Mouse (Mus musculus): ENCODE results near the gene Rph3al. TPM values are rescaled to one million over a fixed set of nuclear protein-coding genes. Genes with fewer than 3 reads are reported as not detected.
A peak's percentile ranks its signal among the peaks of the same experiment; 100 is the strongest.

Gene Rph3al
- 14.4 TPM for polyA plus RNA-seq (2021)

DNA sequence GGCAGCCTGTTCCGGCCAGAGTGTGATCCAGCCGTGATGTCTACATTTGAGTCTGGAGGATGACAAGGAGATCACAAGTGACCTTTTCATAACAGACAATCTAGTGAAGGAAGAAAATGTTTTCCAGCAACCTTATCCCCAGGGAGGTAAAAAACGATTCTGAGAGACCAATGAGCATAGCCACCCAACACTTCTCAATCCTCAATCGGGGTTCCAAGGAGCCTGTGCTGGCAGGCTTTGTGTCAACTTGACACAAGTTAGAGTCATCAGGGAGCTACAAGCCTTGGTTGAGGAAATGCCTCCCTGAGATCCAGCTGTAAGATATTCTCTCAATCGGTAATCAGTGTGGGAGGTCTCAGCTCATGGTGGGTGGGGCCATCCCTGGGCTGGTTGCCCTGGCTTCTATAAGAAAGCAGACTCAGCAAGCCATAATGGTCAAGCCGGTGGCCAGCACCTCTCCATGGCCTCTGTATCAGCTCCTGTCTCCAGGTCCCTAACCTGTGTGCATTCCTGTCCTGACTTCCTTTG is at the start of gene Rph3al:
TSS of gene Rph3al (minus strand) at position 51 of the 528 bp plus-strand sequence.
- DNase-seq (ENCODE audit: low read depth, low spot score) (no peak), ATAC-seq (no peak)
- in situ Hi-C loops (cut with MboI; ENCODE audit: low pct_unique_long_range_greater_than_20kb), result no loop called here
- ChIA-PET CTCF (interaction anchor here (0.8 to 1.5 kb wide), 2 partner anchors 26 to 188 kb away, joined by 3 to 4 read pairs; no protein-coding TSS in a partner anchor), POLR2A (interaction anchor here (0.6 kb wide), 1 partner anchor 20 kb away, joined by 4 read pairs; no protein-coding TSS in a partner anchor)
- TF ChIP-seq CTCF (IDR thresholded peaks at IDR 0.05), result no peak
- no peaks in the 10 kb centered on the region for H3K27me3 ChIP-seq

DNA sequence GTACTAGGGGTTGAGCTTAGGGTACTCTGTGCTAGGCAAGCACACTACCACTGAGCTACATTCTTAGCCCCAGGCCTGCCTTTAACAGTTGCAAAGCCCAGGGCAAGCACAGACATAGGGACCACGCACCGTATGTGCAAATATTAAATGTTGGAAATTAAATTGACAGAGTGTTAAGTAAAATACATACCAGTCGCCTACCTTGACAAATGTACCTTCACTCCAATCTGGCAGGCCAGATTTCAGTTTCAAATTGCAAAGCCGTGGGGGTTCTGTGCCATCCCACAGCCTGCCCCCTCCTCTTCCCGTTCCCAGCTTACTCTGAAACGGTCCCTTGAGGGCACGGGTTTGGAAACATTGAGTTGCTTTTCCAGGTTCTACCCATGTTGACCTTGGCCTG is 47.7 kb upstream of the Rph3al start:
- ATAC-seq (no peak), DNase-seq (ENCODE audit: low read depth, low spot score) (no peak)
- ChIA-PET CTCF (no interaction called here), POLR2A (no interaction called here)
- in situ Hi-C loops (cut with MboI; ENCODE audit: low pct_unique_long_range_greater_than_20kb), result no loop called here
- TF ChIP-seq CTCF (IDR thresholded peaks at IDR 0.05), result no peak
- H3K27me3 ChIP-seq, result no peaks in the 10 kb centered on the region

DNA sequence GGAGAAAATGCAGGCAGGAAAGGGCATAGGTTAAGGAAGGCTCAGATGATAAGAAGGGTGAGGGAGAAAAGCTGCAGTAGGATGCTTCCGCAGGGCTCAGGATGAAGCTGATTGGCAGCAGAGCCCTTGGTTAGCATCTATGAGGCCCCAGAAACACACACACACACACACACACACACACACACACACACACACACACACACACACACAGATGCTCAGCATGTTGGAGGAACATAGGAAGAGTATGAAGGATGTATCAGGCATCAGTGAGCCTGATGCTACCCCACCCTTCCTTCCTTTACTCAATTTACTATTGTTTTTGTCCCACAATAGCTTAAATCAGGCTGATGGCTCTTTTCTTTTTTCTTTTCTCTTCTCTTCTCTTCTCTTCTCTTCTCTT is 46.4 kb upstream of the Rph3al start:
- ChIA-PET CTCF (no interaction called here), POLR2A (no interaction called here)
- TF ChIP-seq CTCF (IDR thresholded peaks at IDR 0.05), result no peak
- in situ Hi-C loops (cut with MboI; ENCODE audit: low pct_unique_long_range_greater_than_20kb), result no loop called here
- no peaks in the 10 kb centered on the region for H3K27me3 ChIP-seq
- DNase-seq (ENCODE audit: low read depth, low spot score) (no peak), ATAC-seq (no peak)

DNA sequence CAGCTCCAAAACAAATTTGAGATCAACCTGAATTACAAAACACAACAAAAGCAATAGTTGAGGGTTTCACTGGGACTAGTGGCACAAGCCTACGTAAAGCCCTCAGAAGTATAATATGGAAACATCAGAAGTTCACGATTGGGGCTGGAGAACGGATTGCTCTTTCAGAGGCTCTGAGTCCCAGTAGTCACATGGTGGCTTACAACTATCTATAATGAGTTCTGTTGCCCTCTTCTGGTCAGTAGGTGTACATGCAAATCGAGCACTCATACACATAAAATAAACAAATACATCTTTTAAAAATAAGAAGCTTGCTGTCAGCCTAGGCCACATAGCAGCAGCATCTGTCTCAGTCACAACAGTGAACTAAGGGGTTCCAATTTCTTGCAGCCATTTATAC is 45.0 kb upstream of the Rph3al start:
- ChIA-PET POLR2A (no interaction called here), CTCF (interaction anchor here (0.8 to 1.3 kb wide), 3 partner anchors 10 to 200 kb away, joined by 3 to 4 read pairs (median 3); no protein-coding TSS in a partner anchor)
- in situ Hi-C loops (cut with MboI; ENCODE audit: low pct_unique_long_range_greater_than_20kb), result no loop called here
- DNase-seq (ENCODE audit: low read depth, low spot score) (no peak), ATAC-seq (no peak)
- TF ChIP-seq CTCF (IDR thresholded peaks at IDR 0.05), result peak; percentile 54
- H3K27me3 ChIP-seq, result no peaks in the 10 kb centered on the region

DNA sequence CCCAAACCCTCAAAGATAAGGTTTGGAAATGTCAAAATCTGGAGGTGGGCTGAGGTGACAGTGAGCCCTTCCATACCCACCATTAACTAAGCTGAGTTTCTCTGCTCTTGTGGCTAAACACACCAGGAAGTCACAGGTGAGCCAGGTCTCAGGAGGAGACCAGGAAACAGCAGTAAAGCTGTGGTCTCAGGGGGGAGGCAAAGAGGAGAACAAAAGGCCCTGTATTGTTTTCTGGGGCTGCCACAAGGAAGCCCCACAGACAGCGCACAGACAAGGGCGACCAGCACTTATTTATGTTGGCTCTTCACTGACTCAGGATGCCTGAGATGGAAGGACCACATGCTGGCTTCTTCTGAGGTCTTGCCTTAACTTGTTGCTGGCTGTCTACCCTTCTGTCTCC is 42.2 kb upstream of the Rph3al start:
- no peak for DNase-seq (ENCODE audit: low read depth, low spot score)
- ChIA-PET CTCF (interaction anchor here (1.0 to 1.8 kb wide), 2 partner anchors 13 kb away, joined by 3 to 6 read pairs; no protein-coding TSS in a partner anchor), POLR2A (no interaction called here)
- H3K27me3 ChIP-seq, result no peaks in the 10 kb centered on the region
- in situ Hi-C loops (cut with MboI; ENCODE audit: low pct_unique_long_range_greater_than_20kb), result no loop called here
- no peak for TF ChIP-seq CTCF (IDR thresholded peaks at IDR 0.05)
- no peak for ATAC-seq

DNA sequence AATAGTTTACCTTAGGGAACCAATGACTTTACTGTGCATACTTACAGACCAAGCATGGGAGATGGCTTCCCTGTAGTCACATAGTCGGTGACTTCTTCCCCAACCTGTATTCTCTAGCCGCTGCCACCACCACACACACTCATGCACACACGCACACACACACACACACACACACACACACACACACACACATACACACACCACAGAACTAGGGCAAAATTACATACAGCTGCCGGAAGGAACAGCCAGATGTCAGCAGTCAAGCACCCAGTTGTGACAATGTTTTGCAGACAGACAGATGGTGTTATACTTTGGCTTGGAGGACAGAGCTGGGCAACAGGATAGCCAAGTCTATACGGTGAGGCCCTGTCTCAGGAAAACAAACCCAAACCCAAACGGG is 39.8 kb upstream of the Rph3al start:
- no peak for ATAC-seq
- ChIA-PET CTCF (no interaction called here), POLR2A (interaction anchor here (0.6 kb wide), 2 partner anchors 74 to 500 kb away, joined by 3 read pairs; no protein-coding TSS in a partner anchor)
- no peak for DNase-seq (ENCODE audit: low read depth, low spot score)
- no peaks in the 10 kb centered on the region for H3K27me3 ChIP-seq
- no peak for TF ChIP-seq CTCF (IDR thresholded peaks at IDR 0.05)
- in situ Hi-C loops (cut with MboI; ENCODE audit: low pct_unique_long_range_greater_than_20kb), result no loop called here

DNA sequence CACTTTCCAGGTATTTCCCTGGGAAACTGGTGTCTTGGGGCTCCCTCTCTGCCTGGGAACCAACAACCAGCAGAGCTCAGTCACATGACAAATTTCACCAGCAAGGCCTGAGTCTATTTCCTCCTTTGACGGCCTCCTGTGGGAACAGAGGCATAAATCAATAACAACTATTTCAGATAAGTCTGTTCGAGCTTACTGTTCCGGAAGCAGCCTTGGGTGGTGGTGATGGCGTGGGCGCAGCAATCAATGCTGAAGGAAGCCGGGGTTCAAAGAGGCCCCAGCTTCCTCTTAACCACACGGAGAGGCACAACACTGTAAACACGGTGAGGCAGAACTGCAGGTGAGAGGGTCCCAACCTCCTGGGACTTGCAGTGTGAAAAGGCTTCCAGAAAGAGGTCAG is 38.5 kb upstream of the Rph3al start:
- POLR2A ChIA-PET, result no interaction called here
- no peak for TF ChIP-seq CTCF (IDR thresholded peaks at IDR 0.05)
- H3K27me3 ChIP-seq, result no peaks in the 10 kb centered on the region
- in situ Hi-C loops (cut with MboI; ENCODE audit: low pct_unique_long_range_greater_than_20kb), result no loop called here
- CTCF ChIA-PET, result no interaction called here
- DNase-seq (ENCODE audit: low read depth, low spot score) (no peak), ATAC-seq (no peak)

DNA sequence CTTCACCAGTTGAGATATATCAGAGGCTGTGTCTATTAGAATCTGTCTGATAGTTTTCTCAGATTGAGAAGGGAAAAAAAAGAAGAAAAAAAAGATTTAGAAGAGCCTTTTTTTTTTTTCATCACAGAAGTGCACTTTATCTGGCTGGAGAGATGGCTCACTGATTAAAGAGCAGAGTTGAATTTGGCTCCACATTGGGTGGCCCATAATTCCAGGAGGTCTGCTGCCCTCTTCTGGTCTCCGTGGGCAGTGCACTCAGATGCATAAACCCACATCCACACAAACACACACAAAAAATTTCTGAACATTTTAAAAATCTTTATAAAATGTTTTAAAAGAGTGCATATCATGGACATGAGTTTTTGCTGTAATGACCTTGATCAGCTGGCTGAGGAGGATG is 35.8 kb upstream of the Rph3al start:
- ChIA-PET CTCF (no interaction called here), POLR2A (no interaction called here)
- in situ Hi-C loops (cut with MboI; ENCODE audit: low pct_unique_long_range_greater_than_20kb), result no loop called here
- no peak for ATAC-seq
- no peaks in the 10 kb centered on the region for H3K27me3 ChIP-seq
- peak; percentile 70 for TF ChIP-seq CTCF (IDR thresholded peaks at IDR 0.05)
- no peak for DNase-seq (ENCODE audit: low read depth, low spot score)

DNA sequence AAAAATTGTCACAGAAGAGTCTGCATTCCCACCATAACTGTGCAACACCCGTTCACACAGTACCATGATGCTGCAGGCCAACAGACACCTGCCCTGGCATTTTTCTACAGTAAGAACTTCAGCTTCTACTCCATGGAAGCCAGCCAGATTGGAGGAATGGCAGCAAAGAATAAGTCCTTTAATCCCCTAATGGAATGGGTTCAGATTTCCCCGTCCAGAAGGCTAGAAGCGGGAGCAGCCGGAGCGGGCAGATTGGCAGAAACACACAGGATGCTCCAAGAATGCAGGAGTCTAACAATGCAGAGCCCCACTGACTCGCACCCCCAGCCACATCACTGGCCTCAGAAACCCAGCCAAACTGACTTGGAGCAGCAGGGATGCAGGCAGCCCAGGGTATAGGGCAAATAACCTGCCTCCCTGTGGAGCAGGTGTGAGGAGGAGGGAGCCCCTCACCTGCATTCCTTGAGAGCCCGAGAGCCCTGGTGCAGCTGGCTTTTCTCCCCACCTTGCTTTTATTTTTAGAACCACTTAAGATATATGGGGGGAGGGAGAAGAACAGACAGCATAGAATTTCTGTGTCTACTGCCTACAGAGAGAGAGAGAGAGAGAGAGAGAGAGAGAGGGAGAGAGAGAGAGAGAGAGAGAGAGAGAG is 34.8 kb upstream of the Rph3al start:
- no peaks in the 10 kb centered on the region for H3K27me3 ChIP-seq
- ATAC-seq (no peak), DNase-seq (ENCODE audit: low read depth, low spot score) (no peak)
- CTCF ChIA-PET, result no interaction called here
- no peak for TF ChIP-seq CTCF (IDR thresholded peaks at IDR 0.05)
- in situ Hi-C loops (cut with MboI; ENCODE audit: low pct_unique_long_range_greater_than_20kb), result no loop called here
- POLR2A ChIA-PET, result no interaction called here

DNA sequence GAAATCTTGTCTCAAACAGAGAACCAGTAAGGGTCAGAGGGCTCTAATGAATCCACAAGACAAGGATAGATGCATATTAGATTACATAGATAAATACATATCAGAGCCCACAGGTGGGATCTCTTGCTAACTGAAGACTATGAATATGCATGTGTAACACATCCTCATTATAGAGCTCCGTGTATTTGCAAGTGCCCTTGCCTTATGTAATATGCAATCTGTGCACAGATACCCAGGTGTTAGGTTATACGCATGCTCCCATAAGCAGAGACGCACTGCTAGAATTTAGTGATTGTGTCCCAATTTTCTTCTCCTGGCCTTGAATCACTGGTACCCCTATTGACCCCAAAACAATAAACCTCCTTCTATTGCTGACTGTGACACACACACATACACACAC is 34.0 kb upstream of the Rph3al start:
- CTCF ChIA-PET, result interaction anchor here (1.3 kb wide), 1 partner anchor 190 kb away, joined by 3 read pairs; no protein-coding TSS in a partner anchor
- no peak for TF ChIP-seq CTCF (IDR thresholded peaks at IDR 0.05)
- no peak for ATAC-seq
- POLR2A ChIA-PET, result no interaction called here
- in situ Hi-C loops (cut with MboI; ENCODE audit: low pct_unique_long_range_greater_than_20kb), result no loop called here
- H3K27me3 ChIP-seq, result no peaks in the 10 kb centered on the region
- no peak for DNase-seq (ENCODE audit: low read depth, low spot score)

DNA sequence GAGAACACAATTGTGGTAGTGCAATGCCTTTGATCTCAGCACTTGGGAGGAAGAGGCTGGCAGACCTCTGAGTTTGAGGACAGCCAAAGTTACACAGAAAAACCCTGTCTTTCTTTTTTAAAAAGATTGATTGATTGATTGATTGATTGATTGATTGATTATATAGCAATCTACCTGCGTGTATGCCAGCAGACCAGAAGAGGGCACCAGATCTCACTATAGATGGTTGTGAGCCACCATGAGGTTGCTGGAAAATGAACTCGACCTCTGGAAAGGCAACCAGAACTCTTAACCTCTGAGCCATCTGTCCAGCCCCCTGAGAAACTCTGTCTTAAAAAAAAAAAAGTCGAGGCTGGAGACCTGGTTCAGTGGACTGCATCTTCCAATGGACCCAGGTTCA is 32.4 kb upstream of the Rph3al start:
- ATAC-seq (no peak), DNase-seq (ENCODE audit: low read depth, low spot score) (no peak)
- H3K27me3 ChIP-seq, result no peaks in the 10 kb centered on the region
- CTCF ChIA-PET, result no interaction called here
- in situ Hi-C loops (cut with MboI; ENCODE audit: low pct_unique_long_range_greater_than_20kb), result no loop called here
- peak; percentile 23 for TF ChIP-seq CTCF (IDR thresholded peaks at IDR 0.05)
- POLR2A ChIA-PET, result interaction anchor here (0.6 kb wide), 1 partner anchor 281 kb away, joined by 4 read pairs; no protein-coding TSS in a partner anchor
